Mouse (Mus musculus) neural tube, embryonic 15.5 days (tissue): ENCODE measurements around the gene Mup9. TPM values are rescaled to one million over a fixed set of nuclear protein-coding genes. Genes with fewer than 3 reads are reported as not detected.
"Not testable (repeated sequence)": the region's sequence is repeated elsewhere in the genome, so short reads cannot be mapped to it uniquely, and the experiment has no call there.

ENCODE experiments used
- ATAC-seq: fragments of 200-750 bp; cut with Nextera tagmentation; 2 replicates; pipeline ENCODE4 v1.8.0; 2017; ENCODE audit warnings: mild to moderate bottlenecking, moderate TSS enrichment, moderate library complexity; ENCODE audit not compliant: low FRiP score
- H3K27ac ChIP-seq: fragments of 300-500 bp; sonication (generic); replicated peaks from 2 replicates; pipeline ENCODE4 v1.5.1; 2015; ENCODE audit warnings: mild to moderate bottlenecking, inconsistent platforms
- H3K27me3 ChIP-seq: fragments of 300-500 bp; sonication (generic); replicated peaks from 2 replicates; pipeline ENCODE4 v1.6.1; 2015; ENCODE audit warnings: inconsistent platforms
- H3K36me3 ChIP-seq: fragments of 300-500 bp; sonication (generic); 2 replicates; pipeline ENCODE4 v1.6.1; 2015; ENCODE audit warnings: inconsistent platforms
- H3K4me1 ChIP-seq: fragments of 300-500 bp; sonication (generic); 2 replicates; pipeline ENCODE4 v1.6.1; 2015; ENCODE audit warnings: inconsistent platforms
- H3K4me2 ChIP-seq: fragments of 300-500 bp; sonication (generic); 2 replicates; pipeline ENCODE4 v1.6.1; 2015; ENCODE audit warnings: inconsistent platforms, mild to moderate bottlenecking, moderate library complexity
- H3K4me3 ChIP-seq: fragments of 300-500 bp; sonication (generic); replicated peaks from 2 replicates; pipeline ENCODE4 v1.5.1; 2015; ENCODE audit warnings: mild to moderate bottlenecking, inconsistent platforms
- H3K9ac ChIP-seq: fragments of 300-500 bp; sonication (generic); replicated peaks from 2 replicates; pipeline ENCODE4 v1.6.1; 2015; ENCODE audit warnings: mild to moderate bottlenecking, inconsistent platforms
- H3K9me3 ChIP-seq: fragments of 300-500 bp; sonication (generic); replicated peaks from 2 replicates; pipeline ENCODE4 v1.6.1; 2016; ENCODE audit warnings: inconsistent platforms
- WGBS: fragments of 180-500 bp; shearing (Covaris S2); methylation state at CpG from one replicate; pipeline ENCODE4 v1.1.7; 2015; ENCODE audit warnings: mixed read lengths; 5-methylcytosine and 5-hydroxymethylcytosine counted together
- polyA plus RNA-seq: library from polyadenylated mRNA; unstranded; fragments of >200 nt; fragmentation: Nextera tagmentation; extraction: Ambion mirVana; gene quantifications from 2 replicates; pipeline ENCODE4 v1.2.1, GENCODE M21; 2015

Mup9 gene
- 0.38 TPM in 1 of 2 replicates, not detected in the other for polyA plus RNA-seq

GRCm38 (mm10) chr4:60421852-60422251, at the start of gene Mup9:
Mup9 (minus strand) TSS chr4:60421952.
- H3K27ac ChIP-seq, H3K4me1 ChIP-seq, H3K9ac ChIP-seq, ATAC-seq, H3K27me3 ChIP-seq, H3K4me3 ChIP-seq, H3K9me3 ChIP-seq, H3K36me3 ChIP-seq, H3K4me2 ChIP-seq: not testable (repeated sequence)
- WGBS, result 71% methylated on average over 3 of the region's 3 CpGs

Other genes starting within 250 kb of the Mup9 start
- not detected in 2 replicates for gene Mup8, start 199.4 kb downstream of the Mup9 start, polyA plus RNA-seq
- not detected in 2 replicates for gene Mup1, start 80.0 kb upstream of the Mup9 start, polyA plus RNA-seq
- not detected in 2 replicates for gene Mup10, start 160.2 kb upstream of the Mup9 start, polyA plus RNA-seq
- 0.33 TPM in 1 of 2 replicates, not detected in the other for gene Mup11, start 240.5 kb upstream of the Mup9 start, polyA plus RNA-seq